Mouse (Mus musculus): ENCODE results near the gene Olfr397. TPM values are rescaled to one million over a fixed set of nuclear protein-coding genes. Genes with fewer than 3 reads are reported as not detected.

Gene Olfr397
- total RNA-seq (2023) = not detected

GRCm38 (mm10) chr11:73960517-73960916 lies at the start of gene Olfr397:
Olfr397 (plus strand) TSS chr11:73960817.

GRCm38 (mm10) chr11:73936377-73936776 lies 24.2 kb upstream of the Olfr397 start, which contains the start of gene Olfr23:
Olfr23 (plus strand) TSS chr11:73936677.

GRCm38 (mm10) chr11:73990307-73990706 lies 29.7 kb downstream of the Olfr397 start, which contains the start of gene Olfr398:
Olfr398 (minus strand) TSS chr11:73990407.

Other genes with a start within 250 kb of the Olfr397 start
- not detected for gene Olfr389, start 180.1 kb upstream of the Olfr397 start, total RNA-seq (2023)
- not detected for gene Olfr390, start 177.9 kb upstream of the Olfr397 start, total RNA-seq (2023)
- gene Olfr391-ps, start 157.8 kb upstream of the Olfr397 start, total RNA-seq (2023) = not detected
- not detected for gene Olfr392, start 143.8 kb upstream of the Olfr397 start, total RNA-seq (2023)
- not detected for gene Olfr393, start 109.4 kb upstream of the Olfr397 start, total RNA-seq (2023)
- gene Olfr394, start 70.0 kb upstream of the Olfr397 start, total RNA-seq (2023) = not detected
- gene Olfr395, start 51.5 kb upstream of the Olfr397 start, total RNA-seq (2023) = not detected
- gene Olfr23, start 24.1 kb upstream of the Olfr397 start, total RNA-seq (2023) = not detected
- not detected for gene Olfr398, start 29.6 kb downstream of the Olfr397 start, total RNA-seq (2023)
- not detected for gene Olfr139, start 95.7 kb downstream of the Olfr397 start, total RNA-seq (2023)
- gene Olfr399, start 95.8 kb downstream of the Olfr397 start, total RNA-seq (2023) = not detected
- not detected for gene Zfp616, start 109.1 kb downstream of the Olfr397 start, total RNA-seq (2023)
- not detected for gene Olfr401, start 152.9 kb downstream of the Olfr397 start, total RNA-seq (2023)
- not detected for gene Olfr402, start 192.7 kb downstream of the Olfr397 start, total RNA-seq (2023)
- not detected for gene Olfr403, start 225.4 kb downstream of the Olfr397 start, total RNA-seq (2023)

Measured in neutrophil, adult 83 days (primary cell).